Mouse (Mus musculus) liver (tissue): ENCODE measurements around the gene 4930486L24Rik.
"Not testable (repeated sequence)": the region's sequence is repeated elsewhere in the genome, so short reads cannot be mapped to it uniquely, and the experiment has no call there.

Experiments used
- DNase-seq: peaks from one replicate; pipeline ENCODE4 v3.0.0-alpha.2; 2020; ENCODE audit warnings: mixed read lengths

4930486L24Rik gene

DNA sequence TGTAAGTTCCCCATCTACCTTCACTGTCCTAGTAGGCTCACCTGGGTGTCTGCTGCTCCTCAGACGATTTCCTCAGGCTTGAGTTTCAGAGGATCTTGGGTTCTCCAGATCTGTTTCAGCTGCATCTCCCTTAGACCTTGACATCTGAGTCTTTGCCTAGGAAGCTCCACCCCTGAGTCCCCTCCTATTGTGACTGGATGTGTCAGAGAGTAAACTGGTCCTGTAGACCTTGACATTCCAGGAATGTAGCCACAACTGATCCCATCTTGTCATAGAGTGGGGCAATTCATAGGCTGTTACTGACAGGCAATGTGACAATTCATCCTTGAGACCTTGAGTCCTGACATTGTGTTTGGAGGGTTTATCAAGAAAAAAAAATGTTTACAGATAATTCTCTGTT, at the start of gene 4930486L24Rik:
Gene 4930486L24Rik, minus strand, starts transcription at position 195 of the 400 bp plus-strand sequence.
- no peak for DNase-seq

DNA sequence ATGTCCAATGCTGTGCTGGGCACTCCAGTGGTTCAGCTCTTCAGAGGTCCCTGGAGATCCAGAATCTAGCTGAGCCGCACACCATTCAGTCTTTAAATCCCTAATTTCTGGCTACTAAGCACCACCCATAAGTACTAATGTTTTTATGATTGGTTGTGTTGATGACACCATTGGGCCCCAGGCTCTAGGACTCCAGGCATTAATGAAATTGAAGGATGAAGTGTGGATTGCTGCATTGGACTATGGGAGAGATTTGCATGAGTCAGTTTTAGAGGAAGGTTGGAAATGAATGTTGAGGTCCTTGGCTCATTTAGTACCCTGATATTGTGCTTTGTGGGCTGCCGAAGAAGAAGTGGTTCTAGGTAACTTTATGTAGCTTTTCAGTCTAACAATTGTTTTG, 40.5 kb upstream of the 4930486L24Rik start, which contains the start of gene Tpbpb:
Gene Tpbpb, minus strand, starts transcription at position 101 of the 400 bp plus-strand sequence.
- not testable (repeated sequence) for DNase-seq

DNA sequence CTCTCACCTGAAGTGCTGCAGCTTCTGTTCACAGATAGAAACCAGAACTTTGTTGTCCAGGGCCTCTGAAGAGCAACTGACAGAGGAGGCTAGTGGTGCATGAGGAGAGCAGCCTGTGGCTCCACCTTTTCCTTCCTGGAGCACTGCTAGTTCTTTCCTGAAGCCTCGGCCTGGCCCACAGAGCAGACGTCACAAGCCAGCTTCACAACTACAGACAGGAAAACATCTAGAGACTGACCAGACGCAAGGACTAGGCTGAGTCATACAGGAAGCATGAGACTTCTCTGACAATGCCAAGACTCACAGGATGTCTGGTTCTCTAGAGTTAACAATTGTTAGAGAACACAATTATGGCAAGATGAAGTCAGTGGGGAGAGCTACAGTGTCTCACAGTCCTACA, 33.1 kb upstream of the 4930486L24Rik start, which contains the start of gene Ctla2b:
Gene Ctla2b, minus strand, starts transcription at position 120 of the 400 bp plus-strand sequence.
- peak; percentile 40 for DNase-seq

DNA sequence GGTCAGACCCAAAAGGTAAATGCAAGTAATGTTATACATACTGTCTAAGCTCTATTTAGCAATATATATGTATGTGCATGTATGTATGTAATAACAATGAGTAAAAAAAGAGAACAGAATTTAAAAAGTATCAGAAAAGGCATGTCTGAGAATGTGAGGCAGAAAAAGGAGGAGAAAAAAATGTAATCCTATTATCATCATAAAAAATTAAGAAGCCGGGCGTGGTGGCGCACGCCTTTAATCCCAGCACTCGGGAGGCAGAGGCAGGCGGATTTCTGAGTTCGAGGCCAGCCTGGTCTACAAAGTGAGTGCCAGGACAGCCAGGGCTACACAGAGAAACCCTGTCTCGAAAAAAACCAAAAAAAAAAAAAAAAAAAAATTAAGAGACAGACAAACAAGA, 32.5 kb upstream of the 4930486L24Rik start, which contains the start of gene Gm49392:
Gene Gm49392, minus strand, starts transcription at position 101 of the 400 bp plus-strand sequence.
- DNase-seq, result not testable (repeated sequence)

DNA sequence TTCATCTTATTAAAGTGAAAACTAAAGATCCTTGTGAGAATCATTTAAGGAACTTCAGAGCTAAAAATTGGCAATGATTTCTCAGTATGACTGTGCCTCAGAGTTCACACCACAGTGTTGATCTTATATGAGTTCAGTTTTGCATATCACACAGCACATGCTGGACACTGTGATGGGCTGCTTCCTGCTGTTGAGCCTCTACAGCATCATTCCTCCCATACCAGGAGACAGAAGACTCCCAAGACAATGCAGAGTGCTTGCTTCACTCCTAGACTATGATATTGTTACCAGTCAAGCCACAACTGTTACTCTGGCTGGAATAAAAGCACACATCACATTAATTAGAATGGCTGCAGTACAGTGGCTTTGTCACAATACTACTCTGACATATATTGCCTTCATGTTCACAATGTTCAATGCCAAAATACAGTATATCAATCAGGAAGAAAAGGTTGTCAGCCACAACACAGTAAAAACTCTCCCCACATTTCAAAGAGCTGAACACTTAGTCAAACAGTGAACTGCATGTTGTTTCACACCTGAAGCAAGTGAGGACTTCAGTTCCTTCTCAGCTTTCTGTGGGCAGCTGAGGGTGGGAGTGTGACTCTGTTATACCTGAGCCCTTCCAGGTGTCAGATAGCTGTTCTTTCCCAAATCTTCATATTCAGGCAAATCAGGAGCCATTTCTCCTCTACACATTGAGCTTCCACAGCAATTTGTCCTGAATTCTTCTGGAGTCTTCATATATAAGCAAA, 31.3 kb upstream of the 4930486L24Rik start:
- DNase-seq, result no peak

DNA sequence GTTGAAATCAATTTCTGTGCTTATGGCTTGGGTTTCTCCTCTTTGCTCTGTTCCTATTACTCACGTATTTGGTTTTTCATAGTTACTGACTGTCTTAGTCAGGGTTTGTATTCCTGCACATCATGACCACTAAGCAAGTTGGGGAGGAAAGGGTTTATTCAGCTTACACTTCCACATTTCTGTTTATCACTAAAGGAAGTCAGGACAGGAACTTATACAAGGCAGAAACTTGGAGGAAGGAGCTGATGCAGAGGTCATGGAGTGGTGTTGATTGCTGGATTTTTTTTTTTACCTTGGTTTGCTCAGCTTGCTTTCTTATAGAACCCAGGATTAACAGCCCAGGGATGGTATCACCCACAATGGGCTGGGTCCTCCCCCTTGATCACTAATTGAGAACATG, 28.0 kb upstream of the 4930486L24Rik start:
- DNase-seq, result no peak

DNA sequence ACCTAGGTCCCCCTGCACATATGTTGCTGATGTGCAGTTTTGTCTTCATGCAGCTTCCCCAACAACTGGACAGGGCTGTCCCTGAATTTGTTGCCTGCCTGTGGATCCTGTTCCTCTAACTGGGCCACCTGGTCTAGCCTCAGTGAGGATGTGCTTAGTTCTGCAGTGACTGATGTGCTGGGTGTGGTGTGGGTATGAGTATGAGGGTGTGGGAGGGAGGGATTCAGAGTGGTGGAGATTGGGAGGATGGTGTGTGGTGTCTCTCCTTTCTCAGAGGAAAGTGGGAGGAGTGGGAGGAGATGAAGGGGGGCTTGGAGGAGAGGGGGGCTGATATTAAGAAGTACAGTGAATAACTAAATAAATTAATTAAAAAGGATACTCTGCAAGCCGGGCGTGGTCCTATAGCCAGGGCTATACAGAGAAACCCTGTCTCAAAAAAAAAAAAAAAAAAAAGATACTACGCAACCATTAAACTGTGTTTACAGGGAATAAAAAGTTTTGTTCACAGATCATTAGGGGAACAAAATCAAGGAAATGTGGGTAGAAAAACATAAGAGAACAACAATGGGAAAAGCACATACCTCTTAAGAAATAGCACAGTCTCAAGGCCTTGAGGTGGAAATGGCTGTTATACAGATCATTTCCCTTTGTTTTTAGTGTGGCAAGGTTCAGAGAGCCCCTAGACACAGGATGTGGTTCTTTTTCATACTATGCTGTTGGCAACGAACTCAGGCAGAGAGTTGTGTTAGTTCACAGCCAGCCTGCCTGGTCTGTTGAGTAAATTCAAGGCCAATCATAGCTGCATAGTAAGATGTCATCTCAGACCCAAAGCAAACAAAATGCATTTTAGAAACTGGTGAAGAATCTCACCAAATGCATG, 15.8 kb downstream of the 4930486L24Rik start:
- DNase-seq, result no peak

DNA sequence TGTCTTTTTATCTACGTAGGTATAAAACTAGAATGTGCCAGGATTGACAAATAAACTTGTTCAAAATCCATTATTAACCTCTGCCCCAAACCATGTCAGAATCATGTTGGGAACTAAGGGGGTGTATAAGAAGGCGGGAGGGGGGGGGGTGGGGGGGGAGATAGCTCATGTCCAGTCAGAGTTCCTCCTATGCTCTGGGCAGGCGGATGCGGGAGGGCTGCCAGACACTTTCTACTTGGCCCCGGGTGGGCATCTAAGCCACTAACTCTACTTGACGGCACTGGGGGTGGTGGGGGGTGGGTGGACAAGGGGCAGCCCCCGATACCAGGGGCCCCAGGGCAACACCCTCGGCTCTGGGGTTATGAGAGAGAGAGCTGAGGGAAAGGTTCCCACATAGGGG, 21.1 kb downstream of the 4930486L24Rik start:
- DNase-seq, result no peak

DNA sequence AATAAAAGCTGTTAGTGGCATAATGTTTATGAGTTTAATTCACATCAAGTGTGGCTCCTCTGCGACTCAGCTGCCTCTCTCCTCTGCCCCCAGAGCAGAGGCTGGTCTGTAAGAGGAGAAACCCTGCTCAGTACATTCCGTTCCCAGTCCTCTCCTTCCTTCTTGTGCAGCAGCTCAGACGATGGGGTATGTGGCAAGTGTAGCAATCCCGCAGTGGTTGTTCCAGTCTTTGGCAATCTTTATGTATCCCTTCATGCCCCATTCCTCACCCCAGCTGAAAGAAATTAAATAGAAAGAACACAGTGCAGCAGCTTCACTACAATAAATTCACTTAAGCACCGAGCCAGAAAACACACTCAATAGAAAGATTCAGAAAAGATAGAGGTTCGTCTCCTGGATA, 21.6 kb downstream of the 4930486L24Rik start:
- no peak for DNase-seq

DNA sequence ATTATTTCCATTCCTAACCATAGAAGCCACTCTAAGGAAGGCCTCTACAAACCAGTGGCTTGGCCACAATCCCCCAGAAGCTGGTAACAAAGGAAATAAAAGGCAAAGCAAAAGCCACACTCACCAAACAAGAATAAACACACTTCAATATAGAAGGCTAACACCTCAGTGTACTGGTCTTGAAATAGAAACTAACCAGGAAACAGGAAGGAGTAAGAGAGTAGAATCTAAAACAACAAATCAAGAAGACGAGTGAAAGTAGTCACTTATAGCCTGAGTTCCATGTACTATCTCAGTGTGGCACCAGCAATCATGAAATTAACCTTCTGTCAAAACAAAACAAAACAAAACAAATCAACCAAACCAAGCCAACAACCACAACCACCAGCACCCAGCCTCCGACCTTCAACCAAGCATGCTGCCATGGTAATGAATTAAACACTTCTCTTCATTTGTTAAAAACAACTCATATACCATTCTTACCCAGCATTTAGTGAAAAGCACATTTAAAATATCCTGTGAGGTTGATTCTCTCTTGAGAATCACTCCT, 24.8 kb downstream of the 4930486L24Rik start:
- no peak for DNase-seq

DNA sequence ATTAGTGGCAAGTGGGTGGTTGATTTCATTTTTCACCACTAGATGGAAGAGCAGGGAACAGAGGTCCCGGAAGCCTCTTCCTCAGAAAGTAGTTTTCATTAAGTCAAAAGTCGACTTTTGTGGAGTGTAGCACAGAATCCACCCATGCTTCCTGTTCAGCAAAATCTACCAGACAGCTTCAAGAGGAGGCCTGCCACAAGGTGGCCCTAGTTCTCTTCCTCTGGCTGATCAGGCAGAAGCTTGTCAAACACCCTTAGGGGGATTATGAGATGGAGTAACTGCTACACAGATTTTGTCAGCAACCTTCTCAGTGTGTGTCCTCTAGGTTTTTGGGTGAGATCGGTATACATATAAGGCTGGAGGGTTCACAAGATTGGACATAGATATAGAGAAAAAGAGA, 38.2 kb downstream of the 4930486L24Rik start:
- peak; percentile 8 for DNase-seq

DNA sequence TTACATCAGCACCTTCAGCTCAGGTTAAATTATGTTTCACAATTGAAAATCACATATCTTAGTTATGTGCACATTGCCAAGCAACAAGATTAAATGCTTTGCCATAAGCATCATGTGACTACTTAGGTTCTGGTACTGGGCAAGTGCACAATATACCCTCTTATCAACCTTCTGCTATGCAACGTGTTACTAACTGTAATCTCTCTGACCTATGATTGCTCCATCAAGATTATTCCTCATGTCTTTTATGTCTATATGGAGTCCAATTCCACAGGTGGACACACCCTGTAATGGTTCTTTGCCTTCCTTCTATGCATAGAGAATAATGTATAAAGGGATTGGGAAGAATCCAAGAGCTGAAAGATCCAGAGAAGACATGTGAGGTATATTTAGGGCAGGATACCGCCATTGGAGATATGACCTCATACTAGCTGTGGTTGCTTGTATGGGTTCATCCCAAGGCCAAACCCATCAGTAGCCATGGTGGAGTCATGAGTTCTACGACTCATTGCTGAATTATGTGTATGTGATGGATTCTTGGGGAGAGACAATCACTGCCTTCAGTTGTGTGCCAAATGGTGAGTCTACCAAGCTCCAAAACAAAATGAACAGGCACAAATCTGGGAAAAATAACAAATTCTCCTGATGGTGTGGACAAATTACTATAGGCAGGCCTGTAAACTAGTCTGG, 43.6 kb downstream of the 4930486L24Rik start:
- no peak for DNase-seq

DNA sequence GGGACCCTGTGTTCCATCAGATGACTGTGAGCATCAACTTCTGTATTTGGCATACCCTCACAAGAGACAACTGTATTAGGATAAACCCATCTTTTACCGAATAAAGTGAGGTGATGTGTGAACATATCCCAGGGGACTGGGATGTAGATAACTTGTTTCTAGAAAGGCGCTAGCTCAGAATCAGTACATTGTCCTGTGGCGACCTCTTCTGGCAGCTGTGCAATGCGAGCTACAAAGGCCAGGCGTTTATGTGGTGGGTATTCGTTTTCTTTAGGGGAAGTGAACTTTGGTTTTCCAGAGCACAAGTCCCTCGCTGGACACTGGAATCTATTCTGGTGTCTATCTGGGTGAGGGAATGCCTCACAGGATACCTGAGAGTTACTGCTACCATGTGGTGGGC, 44.8 kb downstream of the 4930486L24Rik start:
- peak; percentile 50 for DNase-seq

DNA sequence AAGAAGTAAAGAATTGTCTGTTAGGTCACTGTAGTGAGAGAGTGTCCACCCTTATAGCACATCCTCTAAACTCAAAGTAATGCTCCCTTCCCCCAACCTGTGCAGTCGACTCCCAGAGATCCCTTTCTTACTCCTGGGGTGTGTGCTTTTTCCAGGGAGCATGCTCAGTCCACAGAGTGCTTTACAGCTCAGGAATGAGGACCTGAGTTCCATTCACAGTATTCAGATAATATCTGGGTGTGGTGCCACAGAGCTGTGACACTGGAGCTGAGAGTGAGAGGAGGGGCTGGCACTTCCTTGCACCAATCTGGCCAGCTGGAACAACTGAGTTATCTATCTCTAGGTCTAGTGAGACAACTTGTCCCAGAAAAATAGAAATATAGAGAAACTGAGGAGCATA, 50.6 kb downstream of the 4930486L24Rik start:
- DNase-seq, result no peak

DNA sequence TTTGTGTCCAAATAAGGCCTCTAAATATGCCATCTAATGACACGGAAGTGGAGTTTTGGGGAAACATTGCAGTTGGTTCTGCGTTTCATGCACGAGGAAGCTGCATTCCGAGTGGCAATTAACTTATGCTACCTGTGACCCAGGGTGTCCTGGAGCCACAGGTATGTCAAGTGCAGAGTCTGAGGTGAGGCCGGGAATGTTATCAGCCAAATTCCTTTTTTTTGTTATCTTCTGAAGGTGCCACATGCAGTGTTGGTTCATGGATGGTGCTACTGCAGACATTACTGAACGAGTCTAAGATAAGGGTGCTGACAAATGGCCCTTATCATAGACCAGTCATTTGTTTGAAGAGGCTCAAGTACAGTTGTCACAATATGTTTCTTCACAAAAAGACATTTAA, 51.5 kb downstream of the 4930486L24Rik start:
- no peak for DNase-seq

DNA sequence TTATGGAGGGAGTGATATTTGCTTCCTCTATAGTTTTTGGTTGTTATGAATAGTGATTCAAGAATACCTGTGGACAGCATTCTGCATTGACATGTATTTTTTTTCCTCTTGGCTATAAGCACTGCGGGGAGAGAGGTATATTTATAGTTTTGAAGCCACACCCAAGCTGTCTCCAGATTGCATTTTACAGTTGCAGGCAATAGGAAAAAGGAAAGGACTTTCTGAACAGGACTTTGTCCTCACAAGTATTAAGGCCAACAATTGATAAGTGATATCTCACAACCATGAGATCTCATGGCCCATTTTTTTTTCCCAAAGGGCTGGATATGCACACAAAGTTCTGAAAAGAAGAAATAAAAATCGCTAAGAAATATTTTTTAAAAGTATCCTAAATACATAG, 54.6 kb downstream of the 4930486L24Rik start:
- no peak for DNase-seq

DNA sequence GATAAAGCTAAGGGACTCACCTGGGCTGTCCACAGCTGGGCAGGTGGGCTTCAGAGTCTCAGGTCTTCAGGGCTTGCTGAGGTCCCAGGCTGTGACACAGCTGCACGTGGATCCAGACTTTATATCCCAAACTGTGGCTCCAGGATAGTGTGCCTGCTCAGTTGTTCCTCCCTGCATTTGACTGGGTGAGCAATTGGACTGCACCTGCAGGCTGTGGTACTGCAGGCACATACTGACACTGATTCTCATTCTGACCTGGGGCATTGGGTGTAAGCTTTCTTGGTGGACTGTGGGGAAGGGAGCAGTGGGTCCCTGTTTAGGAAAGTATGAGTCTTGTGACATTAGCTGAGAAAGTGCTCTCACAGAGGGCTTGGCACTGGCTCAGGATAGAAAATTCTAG, 61.5 kb downstream of the 4930486L24Rik start, which contains the start of gene Ctsll3:
Gene Ctsll3, minus strand, starts transcription at position 101 of the 400 bp plus-strand sequence.
- DNase-seq, result no peak
